In genomic region chr8:122550995-122551264, GRCm38 (mm10) we compare ENCODE assay signal across 8 mouse cellular contexts. TPM values are rescaled to one million over a fixed set of nuclear protein-coding genes. Genes with fewer than 3 reads are reported as not detected.
DNase-seq lines count a peak whose midpoint lies in the region; ATAC-seq and TF ChIP-seq lines count a peak whose summit lies in the region.

No protein-coding gene starts in this region.

- under 1% methylated on average over 43 of the region's 43 CpGs for WGBS in lung, embryonic 14.5 days
- under 1% methylated on average over 42 of the region's 43 CpGs for WGBS in limb, embryonic 10.5 days
- 0% methylated on average over 32 of the region's 43 CpGs for WGBS in neural tube, embryonic 14.5 days

- H3K36me3 ChIP-seq in lung, embryonic 14.5 days (ENCODE audit: insufficient read depth): 0 out of 2 replicates have a peak, but pooled peaks cover 6% of the 10 kb centered on the region
- H3K36me3 ChIP-seq in limb, embryonic 10.5 days: peaks cover 10% of the 10 kb centered on the region; the same call in 1 of the 2 replicates
- no peaks in the 10 kb centered on the region for H3K36me3 ChIP-seq in neural tube, embryonic 14.5 days (ENCODE audit: control insufficient read depth, insufficient read depth, low read length)

- peak overlapping the region; percentile 92 for H3K27ac ChIP-seq in lung, embryonic 14.5 days (ENCODE audit: low read depth)
- H3K27ac ChIP-seq in embryonic fibroblast, embryonic 13.5 days (ENCODE audit: insufficient read depth, low read length): peak overlapping the region; percentile 85
- peak overlapping the region; percentile 96 for H3K27ac ChIP-seq in limb, embryonic 10.5 days
- H3K27ac ChIP-seq in neural tube, embryonic 14.5 days (ENCODE audit: low read depth, low read length): no peak overlapping the region

- ATAC-seq in lung, embryonic 14.5 days (ENCODE audit: insufficient read depth): peak; percentile 49
- ATAC-seq in neural tube, embryonic 14.5 days (ENCODE audit: low read depth): no peak; the same call in 1 of the 2 replicates

- H3K4me3 ChIP-seq in lung, embryonic 14.5 days (ENCODE audit: low read depth, low read length): peak overlapping the region; percentile 82
- H3K4me3 ChIP-seq in embryonic fibroblast, embryonic 13.5 days (ENCODE audit: insufficient read depth, low read length): peak overlapping the region; percentile 93
- H3K4me3 ChIP-seq in limb, embryonic 10.5 days: peak overlapping the region; percentile 79
- peak overlapping the region; percentile 49 for H3K4me3 ChIP-seq in neural tube, embryonic 14.5 days (ENCODE audit: low read depth, low read length)

- H3K4me2 ChIP-seq in lung, embryonic 14.5 days: peak overlapping the region; percentile 93
- peak overlapping the region; percentile 79 for H3K4me2 ChIP-seq in neural tube, embryonic 14.5 days (ENCODE audit: low read depth, low read length)

- TF ChIP-seq POLR2A in embryonic fibroblast, embryonic 13.5 days (IDR thresholded peaks at IDR 0.05; ENCODE audit: low read depth, low read length): no peak

- no peak for DNase-seq in lung, embryonic 14.5 days
- no peak for DNase-seq in lung, adult 18-20 months
- no peak for DNase-seq in limb, embryonic 10.5 days (ENCODE audit: low spot score)
- DNase-seq in ovary, postnatal 10 days (ENCODE audit: low spot score): no peak
- no peak for DNase-seq in frontal cortex, postnatal 14 days (ENCODE audit: low spot score in 2 of 2)
- no peak for DNase-seq in layer of hippocampus, postnatal 25 days (ENCODE audit: extremely low spot score in 1 of 2, low spot score in 1 of 2)

- TF ChIP-seq CTCF in lung, embryonic 14.5 days (IDR thresholded peaks at IDR 0.05; ENCODE audit: low read depth): no peak
- TF ChIP-seq CTCF in embryonic fibroblast, embryonic 13.5 days (IDR thresholded peaks at IDR 0.05; ENCODE audit: borderline replicate concordance, insufficient read depth, low read length): no peak

- no peaks in the 10 kb centered on the region for H3K27me3 ChIP-seq in lung, embryonic 14.5 days (ENCODE audit: insufficient read depth, low read length)
- H3K27me3 ChIP-seq in limb, embryonic 10.5 days (ENCODE audit: low read depth, poor library complexity, severe bottlenecking): no peaks in the 10 kb centered on the region
- peaks cover 20% of the 10 kb centered on the region for H3K27me3 ChIP-seq in neural tube, embryonic 14.5 days (ENCODE audit: control insufficient read depth, insufficient read depth, low read length)

- no peaks in the 10 kb centered on the region for H3K9me3 ChIP-seq in lung, embryonic 14.5 days (ENCODE audit: low read depth, low read length)
- H3K9me3 ChIP-seq in limb, embryonic 10.5 days (replicated peaks): no peaks in the 10 kb centered on the region
- no peaks in the 10 kb centered on the region for H3K9me3 ChIP-seq in neural tube, embryonic 14.5 days (ENCODE audit: control insufficient read depth, low read length)

- H3K9ac ChIP-seq in lung, embryonic 14.5 days: peak overlapping the region; percentile 94
- peak overlapping the region; percentile 65 for H3K9ac ChIP-seq in neural tube, embryonic 14.5 days (replicated peaks; ENCODE audit: low read depth, low read length)

- H3K4me1 ChIP-seq in lung, embryonic 14.5 days (ENCODE audit: insufficient read depth): peaks cover 18% of the 10 kb centered on the region
- peaks cover 16% of the 10 kb centered on the region for H3K4me1 ChIP-seq in embryonic fibroblast, embryonic 13.5 days (ENCODE audit: control insufficient read depth, insufficient read depth, low read length)
- H3K4me1 ChIP-seq in limb, embryonic 10.5 days: peaks cover 59% of the 10 kb centered on the region
- 0 out of 2 replicates have a peak, but pooled peaks cover 2% of the 10 kb centered on the region for H3K4me1 ChIP-seq in neural tube, embryonic 14.5 days (ENCODE audit: control insufficient read depth, insufficient read depth, low read length)

RNA-seq across cellular contexts. Expression of gene Piezo1, which starts 0.2 kb away (rescaled TPM):
- 26.6 and 27.7 TPM in 2 replicates for polyA plus RNA-seq in lung, embryonic 14.5 days (2014; fragmentation: Nextera tagmentation; extraction: Ambion mirVana)
- polyA plus RNA-seq in embryonic fibroblast, embryonic 13.5 days (2011; ENCODE audit: insufficient read length, low read depth, missing spikeins): 146 and 158 TPM in 2 replicates
- 10.7 and 11.8 TPM in 2 replicates for polyA plus RNA-seq in limb, embryonic 10.5 days (2016; fragmentation: Nextera tagmentation; extraction: Ambion mirVana)
- polyA plus RNA-seq in neural tube, embryonic 14.5 days (2014; fragmentation: Nextera tagmentation; extraction: Ambion mirVana): 1.2 and 3.0 TPM in 2 replicates
- 1 to 10 TPM; 3.6 to 5.7 TPM for total RNA-seq in layer of hippocampus, postnatal 25 days (2021)

RNA-seq across cellular contexts. Expression of gene Cdt1, which starts 16.9 kb away (rescaled TPM):
- polyA plus RNA-seq in lung, embryonic 14.5 days (2014; fragmentation: Nextera tagmentation; extraction: Ambion mirVana): 47.1 and 50.3 TPM in 2 replicates
- polyA plus RNA-seq in embryonic fibroblast, embryonic 13.5 days (2011; ENCODE audit: insufficient read length, low read depth, missing spikeins): 11.8 and 15.9 TPM in 2 replicates
- 68.9 and 75.6 TPM in 2 replicates for polyA plus RNA-seq in limb, embryonic 10.5 days (2016; fragmentation: Nextera tagmentation; extraction: Ambion mirVana)
- 4.7 TPM in 2 replicates for polyA plus RNA-seq in neural tube, embryonic 14.5 days (2014; fragmentation: Nextera tagmentation; extraction: Ambion mirVana)
- total RNA-seq in layer of hippocampus, postnatal 25 days (2021): 1 to 10 TPM; 1.1 to 1.6 TPM

RNA-seq across cellular contexts. Expression of gene Aprt, which starts 25.8 kb away (rescaled TPM):
- polyA plus RNA-seq in lung, embryonic 14.5 days (2014; fragmentation: Nextera tagmentation; extraction: Ambion mirVana): 338 and 366 TPM in 2 replicates
- polyA plus RNA-seq in embryonic fibroblast, embryonic 13.5 days (2011; ENCODE audit: insufficient read length, low read depth, missing spikeins): 140 and 214 TPM in 2 replicates
- polyA plus RNA-seq in limb, embryonic 10.5 days (2016; fragmentation: Nextera tagmentation; extraction: Ambion mirVana): 285 and 308 TPM in 2 replicates
- polyA plus RNA-seq in neural tube, embryonic 14.5 days (2014; fragmentation: Nextera tagmentation; extraction: Ambion mirVana): 170 and 179 TPM in 2 replicates
- total RNA-seq in layer of hippocampus, postnatal 25 days (2021): 10 to 100 TPM; 62.5 to 69.6 TPM
